Mouse (Mus musculus) layer of hippocampus, adult 2 months (tissue): Measurements from ENCODE around the gene Hrct1. TPM values are rescaled to one million over a fixed set of nuclear protein-coding genes. Genes with fewer than 3 reads are reported as not detected.

Experiments used
- DNase-seq, 2 experiments: peaks; one replicate each; pipeline ENCODE4 v3.0.0; 2022; ENCODE audit warnings: low spot score in 2 of 2
- H3K27ac ChIP-seq: fragments of 200-600 bp; 2 replicates; pipeline ENCODE4 v1.8.1; 2022
- H3K4me3 ChIP-seq: fragments of 200-600 bp; 2 replicates; pipeline ENCODE4 v1.8.1; 2022; ENCODE audit warnings: mild to moderate bottlenecking
- CTCF ChIP-seq: fragments of 200-600 bp; conservative IDR thresholded peaks from 2 replicates; pipeline ENCODE4 v1.8.1; 2022; ENCODE audit warnings: antibody characterized with exemption, mild to moderate bottlenecking, moderate library complexity
- total RNA-seq, 2 experiments: library from RNA; stranded (reverse); gene quantifications; 2 replicates each; pipeline ENCODE4 v1.2.3; 2021

Gene Hrct1
- total RNA-seq, 2 experiments from 2014 or later = 0.39 to 1.2 TPM

DNA sequence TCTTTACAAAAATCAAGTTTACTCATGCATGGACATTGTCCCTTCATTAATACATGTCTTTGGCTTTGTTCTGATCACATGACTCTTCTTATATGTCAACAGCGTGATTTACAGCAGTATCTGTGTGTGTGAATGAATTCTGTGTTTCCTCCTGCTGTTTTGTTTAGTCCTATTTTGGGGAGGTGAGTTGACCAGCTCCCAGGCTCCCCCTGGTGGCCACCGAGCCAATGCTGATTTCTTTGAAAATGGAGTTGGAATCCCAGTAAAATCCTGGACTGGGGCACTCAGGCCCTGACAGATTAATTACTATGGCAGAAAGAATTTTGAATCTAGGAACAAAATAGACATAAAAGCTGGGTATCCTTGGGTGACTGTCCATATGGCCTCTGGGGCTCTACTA is 15.2 kb upstream of the Hrct1 start:
- Histone ChIP-seq H3K27ac (no peak overlapping the region), H3K4me3 (no peak overlapping the region)
- TF ChIP-seq CTCF = peak; percentile 96
- peak; percentile 65 to 88 for DNase-seq

DNA sequence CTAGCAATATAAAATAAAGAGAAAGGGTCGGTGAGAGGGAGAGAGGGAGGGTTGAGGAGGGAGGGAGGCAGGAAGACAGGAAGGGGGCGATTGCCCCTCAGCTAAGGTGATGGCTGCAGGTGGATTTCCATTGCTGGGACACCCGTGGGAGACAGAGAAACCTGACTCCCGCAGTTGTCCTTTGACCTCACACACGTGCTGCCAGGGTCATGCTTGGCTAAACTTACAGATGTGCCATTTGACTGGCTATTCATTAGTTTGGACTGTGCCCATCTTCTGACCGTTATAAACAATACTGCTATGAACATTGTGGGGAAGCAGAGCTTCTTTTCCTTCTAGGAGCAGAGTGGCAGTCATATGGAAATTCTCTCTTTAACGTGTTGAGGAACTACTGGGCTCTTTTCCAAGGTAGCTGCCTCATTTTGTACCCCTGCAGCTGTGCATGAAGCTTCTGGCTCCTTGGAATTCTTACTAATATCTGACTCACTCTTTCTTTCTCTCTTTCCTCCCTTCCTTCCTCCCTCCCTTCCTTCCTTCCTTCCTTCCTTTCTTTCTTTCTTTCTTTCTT is 13.3 kb upstream of the Hrct1 start:
- no peak overlapping the region for H3K4me3 ChIP-seq
- no peak overlapping the region for H3K27ac ChIP-seq
- no peak for DNase-seq
- no peak for TF ChIP-seq CTCF

GRCm38 (mm10) chr4:43720491-43721228 is 6.3 kb upstream of the Hrct1 start:
- no peak for DNase-seq
- H3K27ac ChIP-seq = 0 out of 2 replicates have a peak overlapping the region, but pooled peaks have one; percentile 28
- H3K4me3 ChIP-seq = no peak overlapping the region
- no peak for TF ChIP-seq CTCF

GRCm38 (mm10) chr4:43722191-43722590 is 4.8 kb upstream of the Hrct1 start:
- peak; percentile 33 to 34 for DNase-seq
- H3K27ac ChIP-seq = peak overlapping the region; percentile 32; the same call in 1 of the 2 replicates
- no peak for TF ChIP-seq CTCF

DNA sequence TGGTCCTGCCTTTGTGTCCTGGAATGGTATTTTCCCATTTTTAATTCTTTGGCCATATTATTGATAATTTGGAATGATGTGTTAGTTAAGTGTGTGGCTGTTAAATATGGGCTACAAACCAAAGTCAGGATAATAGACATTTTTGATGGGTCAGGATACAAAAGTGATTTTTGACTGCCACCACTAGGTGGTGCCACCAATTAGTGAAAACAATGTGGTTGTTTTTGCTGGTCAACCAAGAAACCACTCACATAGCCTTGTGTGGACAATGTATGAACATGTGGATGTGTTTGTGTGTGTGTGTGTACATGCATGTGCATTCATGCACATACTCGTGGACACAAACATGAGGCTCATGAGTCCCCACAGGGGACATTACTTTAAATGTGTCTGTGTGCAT is 2.2 kb upstream of the Hrct1 start:
- Histone ChIP-seq H3K4me3 (no peak overlapping the region), H3K27ac (no peak overlapping the region)
- DNase-seq = peak in 1 of 2 experiments; percentile 32
- TF ChIP-seq CTCF = peak; percentile 87

More at GRCm38 (mm10) chr4:43722191-43722590, 4.8 kb upstream of the Hrct1 start:
- no peak overlapping the region for H3K4me3 ChIP-seq

DNA sequence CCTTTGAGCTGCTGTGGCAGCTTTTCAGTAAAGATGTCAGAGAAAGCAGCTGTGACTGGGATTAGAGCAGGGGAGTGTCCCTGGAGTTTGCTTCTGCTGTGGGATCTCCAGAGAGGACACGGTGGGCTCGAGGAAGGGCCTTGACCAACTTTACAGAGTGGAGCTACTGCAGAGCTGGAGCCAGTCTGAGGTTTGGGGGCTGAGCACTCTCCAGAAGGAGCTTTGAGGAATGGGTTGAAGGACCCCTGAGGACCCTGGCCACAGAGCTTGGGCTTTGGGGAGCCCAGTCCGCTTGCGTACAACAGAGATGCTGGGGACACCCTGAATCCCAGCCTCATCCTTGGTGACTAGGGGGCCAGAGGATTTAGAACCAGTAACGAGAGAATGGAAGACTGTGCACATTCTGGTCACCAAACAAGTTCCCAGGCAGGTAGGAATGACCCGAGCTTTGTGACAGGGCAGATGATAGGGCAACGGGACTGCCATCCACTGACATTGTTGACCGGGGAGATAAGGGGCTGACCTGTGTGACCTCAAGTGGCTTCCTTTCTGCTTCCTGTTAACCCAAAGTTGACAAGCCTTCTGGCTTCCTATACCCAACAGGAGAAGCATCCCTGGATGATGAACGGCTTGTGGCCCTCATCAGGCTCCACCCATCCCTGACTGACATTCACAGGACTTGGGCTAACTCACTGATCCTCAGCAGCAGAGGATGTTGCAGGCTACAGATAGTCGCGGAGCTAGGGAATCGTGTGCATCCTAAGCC is 577 bp upstream of the Hrct1 start:
- DNase-seq = no peak
- no peak overlapping the region for H3K4me3 ChIP-seq
- TF ChIP-seq CTCF = no peak
- H3K27ac ChIP-seq = peak overlapping the region; percentile 15; the same call in 1 of the 2 replicates

- no peak for TF ChIP-seq CTCF
- DNase-seq = no peak
- Histone ChIP-seq H3K4me3 (no peak overlapping the region), H3K27ac (peak overlapping the region; percentile 62)
Observed at GRCm38 (mm10) chr4:43727718-43728575, 959 bp downstream of the Hrct1 start.

- no peak overlapping the region for H3K4me3 ChIP-seq
- H3K27ac ChIP-seq = peak overlapping the region; percentile 62
- no peak for TF ChIP-seq CTCF
- DNase-seq = no peak
Observed at GRCm38 (mm10) chr4:43728576-43728954, 1.6 kb downstream of the Hrct1 start.

DNA sequence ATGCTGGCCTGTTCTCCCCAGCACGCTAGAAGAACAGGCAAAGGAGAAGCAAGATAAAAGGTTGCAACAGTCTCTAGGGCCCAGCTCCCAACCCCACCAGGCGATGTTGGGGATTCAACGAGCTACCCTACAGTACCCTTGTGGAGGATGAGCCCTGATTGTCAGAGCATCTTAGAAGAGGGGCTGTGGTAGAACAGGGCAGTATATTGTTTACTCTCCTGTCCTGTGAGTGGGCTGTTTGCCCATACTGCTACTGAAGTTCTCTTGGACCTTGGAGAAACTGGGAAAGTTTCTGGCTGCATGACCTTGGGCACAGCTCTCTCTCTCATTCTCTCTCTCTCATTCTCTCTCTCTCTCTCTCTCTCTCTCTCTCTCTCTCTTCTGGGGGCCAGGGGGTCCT is 2.1 kb downstream of the Hrct1 start:
- DNase-seq = no peak
- no peak for TF ChIP-seq CTCF
- Histone ChIP-seq H3K27ac (peak overlapping the region; percentile 57), H3K4me3 (no peak overlapping the region)

DNA sequence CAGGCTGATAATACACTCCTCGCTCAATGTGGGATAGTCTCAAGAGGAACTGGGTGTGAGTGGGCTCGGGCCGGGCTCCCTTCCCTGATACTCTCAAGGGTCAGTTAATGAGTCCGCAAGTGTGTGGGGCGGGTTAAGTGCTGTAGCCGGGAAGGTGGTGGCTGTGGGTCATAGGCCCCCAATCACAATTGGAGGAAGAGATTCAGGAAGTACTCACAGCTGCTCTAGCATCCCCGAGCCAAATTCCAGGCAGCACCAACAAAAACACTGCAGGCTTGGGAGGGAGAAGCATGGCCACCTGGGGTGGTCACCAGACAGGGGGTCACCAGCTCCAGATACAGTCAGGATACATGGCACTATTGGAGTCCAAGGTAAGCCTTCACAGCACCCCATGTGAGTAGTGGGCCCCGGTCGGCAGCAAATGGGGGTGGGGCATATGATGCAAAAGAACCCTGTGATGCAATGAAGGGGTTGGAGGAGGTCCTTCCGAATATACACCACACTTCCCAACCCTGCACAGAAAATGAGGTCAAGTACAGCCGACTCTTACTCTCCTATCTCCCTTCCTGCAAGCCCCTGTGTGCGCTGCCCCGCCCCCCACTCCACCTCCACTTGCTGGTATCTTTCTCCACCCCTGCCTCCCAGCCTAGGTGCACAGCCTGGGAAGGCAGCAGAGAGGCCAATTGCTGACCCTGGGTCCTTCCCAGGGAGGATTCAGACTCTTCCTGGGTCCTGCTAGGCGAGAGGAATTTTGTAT is 3.0 kb downstream of the Hrct1 start, which contains the start of gene Spaar:
TSS of gene Spaar (plus strand) at position 241 of the 757 bp plus-strand sequence.
- no peak for TF ChIP-seq CTCF
- no peak within 1 kb of the TSS; the same call in 1 of the 2 replicates for H3K4me3 ChIP-seq
- no peak for DNase-seq
- peak within 1 kb of the TSS; percentile 64 for H3K27ac ChIP-seq

- no peak overlapping the region for H3K4me3 ChIP-seq
- H3K27ac ChIP-seq = peak overlapping the region; percentile 64; the same call in 1 of the 2 replicates
- TF ChIP-seq CTCF = 0 out of 2 replicates have a peak, but pooled peaks have one; percentile 13
- DNase-seq = no peak
Observed at GRCm38 (mm10) chr4:43730750-43731297, 3.8 kb downstream of the Hrct1 start.
